Mouse (Mus musculus): ENCODE measurements around the gene Ccdc144b.

Ccdc144b gene

DNA sequence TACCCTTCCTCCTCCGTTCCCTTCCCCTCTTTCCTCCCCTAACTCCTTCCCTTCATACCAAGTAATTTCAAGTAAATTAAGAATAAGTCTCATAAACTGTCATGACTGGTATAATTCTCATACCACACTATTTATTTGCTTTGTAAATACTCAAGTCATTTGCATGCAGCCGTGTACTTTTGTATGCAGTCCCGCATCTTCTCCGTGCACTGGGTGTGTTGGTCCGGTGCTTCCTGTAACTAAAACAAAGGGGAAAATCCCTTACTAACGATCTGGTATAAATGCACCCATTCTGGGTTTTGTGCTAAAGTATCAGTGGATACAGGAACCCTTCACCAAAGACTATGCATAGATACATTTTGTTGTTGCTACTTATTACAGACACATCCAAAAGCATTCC lies 27.6 kb downstream of the Ccdc144b start:
- DNase-seq = no peak

DNA sequence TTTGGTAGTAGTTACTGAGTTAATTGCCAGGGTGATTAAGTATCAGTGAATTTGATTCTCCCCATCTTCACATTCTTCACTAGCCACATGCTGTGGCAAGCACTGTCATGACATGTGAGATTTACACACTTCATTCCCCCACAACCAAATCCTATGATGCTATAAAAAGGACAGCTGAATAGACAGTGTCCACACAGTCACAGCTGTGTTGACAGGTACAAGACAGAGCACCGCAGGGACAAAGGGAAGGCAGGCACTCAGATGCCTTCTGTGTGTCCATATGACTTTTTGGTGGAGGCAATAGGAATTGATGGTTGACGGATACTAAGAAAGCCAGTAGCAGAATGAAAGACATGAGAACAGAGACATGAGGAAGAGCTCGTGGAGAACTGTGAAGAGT lies 42.1 kb downstream of the Ccdc144b start:
- DNase-seq = no peak

DNA sequence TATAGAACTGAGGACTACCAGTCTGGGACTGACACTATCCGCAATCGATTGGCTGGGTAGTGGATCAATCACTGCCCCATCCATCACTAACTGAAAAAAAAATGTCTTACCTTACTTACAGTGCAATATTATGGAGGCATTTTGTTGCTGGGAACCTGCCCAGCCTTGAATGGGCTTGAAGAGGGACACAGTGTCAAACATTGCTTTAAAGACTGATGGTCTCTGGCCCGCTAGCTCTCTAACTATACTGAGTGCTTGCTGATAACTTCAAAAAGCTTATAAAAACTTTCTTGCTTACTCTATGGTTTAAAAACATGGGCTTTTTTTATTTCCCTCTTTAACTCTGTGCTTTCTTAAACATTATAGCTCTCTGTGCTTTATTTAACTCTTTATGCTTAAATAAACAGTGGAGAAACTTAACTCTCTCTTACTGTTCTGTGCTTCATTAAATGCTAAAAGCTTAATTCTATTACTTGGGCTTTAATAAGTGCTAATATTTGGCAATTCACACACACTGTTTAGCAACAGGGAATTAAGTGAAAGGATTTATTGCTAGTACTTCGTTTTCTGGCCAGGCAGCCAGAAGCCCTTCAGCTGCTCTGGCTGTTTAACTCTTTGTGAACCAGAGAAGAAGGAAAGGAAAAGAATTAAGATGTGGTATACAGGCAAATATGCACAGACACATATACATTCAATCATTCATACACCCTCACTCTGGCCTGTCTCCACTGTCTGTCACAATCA lies 44.8 kb downstream of the Ccdc144b start:
- no peak for DNase-seq

DNA sequence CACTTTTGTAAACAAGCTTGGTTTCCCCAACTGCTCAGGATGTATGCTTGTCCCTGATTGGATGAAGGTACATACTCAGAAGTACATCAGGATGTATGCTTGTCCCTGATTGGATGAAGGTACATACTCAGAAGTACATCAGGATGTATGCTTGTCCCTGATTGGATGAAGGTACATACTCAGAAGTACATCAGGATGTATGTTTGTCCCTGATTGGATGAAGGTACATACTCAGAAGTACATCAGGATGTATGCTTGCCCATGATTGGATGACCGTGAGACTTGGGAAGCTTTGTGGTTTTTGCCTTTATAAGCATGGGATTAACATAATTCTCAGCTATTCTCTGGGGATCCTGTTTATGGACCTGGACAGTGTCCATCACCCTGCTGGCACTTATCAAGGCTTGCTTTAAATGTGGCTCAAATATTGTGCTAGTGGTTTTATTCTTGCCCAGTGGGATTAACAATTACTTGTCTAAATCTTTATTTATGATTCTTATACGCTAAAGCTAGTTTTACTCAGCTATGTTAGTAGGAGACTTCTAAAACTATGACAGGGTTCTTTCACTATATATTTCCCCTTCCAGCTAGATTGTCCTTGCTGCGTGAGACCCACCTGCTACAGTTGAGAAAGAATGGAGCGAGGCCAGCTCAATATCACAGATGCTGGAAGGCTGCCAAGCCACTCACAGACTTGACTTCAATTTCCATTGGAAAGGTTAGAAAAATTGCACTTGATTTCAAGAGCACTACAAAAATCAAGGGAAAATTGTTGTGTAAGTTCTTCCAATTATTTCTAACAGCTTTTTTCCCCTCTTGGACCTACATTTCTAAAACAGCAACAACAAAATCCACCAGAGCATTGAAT lies 49.1 kb downstream of the Ccdc144b start:
- DNase-seq = no peak

DNA sequence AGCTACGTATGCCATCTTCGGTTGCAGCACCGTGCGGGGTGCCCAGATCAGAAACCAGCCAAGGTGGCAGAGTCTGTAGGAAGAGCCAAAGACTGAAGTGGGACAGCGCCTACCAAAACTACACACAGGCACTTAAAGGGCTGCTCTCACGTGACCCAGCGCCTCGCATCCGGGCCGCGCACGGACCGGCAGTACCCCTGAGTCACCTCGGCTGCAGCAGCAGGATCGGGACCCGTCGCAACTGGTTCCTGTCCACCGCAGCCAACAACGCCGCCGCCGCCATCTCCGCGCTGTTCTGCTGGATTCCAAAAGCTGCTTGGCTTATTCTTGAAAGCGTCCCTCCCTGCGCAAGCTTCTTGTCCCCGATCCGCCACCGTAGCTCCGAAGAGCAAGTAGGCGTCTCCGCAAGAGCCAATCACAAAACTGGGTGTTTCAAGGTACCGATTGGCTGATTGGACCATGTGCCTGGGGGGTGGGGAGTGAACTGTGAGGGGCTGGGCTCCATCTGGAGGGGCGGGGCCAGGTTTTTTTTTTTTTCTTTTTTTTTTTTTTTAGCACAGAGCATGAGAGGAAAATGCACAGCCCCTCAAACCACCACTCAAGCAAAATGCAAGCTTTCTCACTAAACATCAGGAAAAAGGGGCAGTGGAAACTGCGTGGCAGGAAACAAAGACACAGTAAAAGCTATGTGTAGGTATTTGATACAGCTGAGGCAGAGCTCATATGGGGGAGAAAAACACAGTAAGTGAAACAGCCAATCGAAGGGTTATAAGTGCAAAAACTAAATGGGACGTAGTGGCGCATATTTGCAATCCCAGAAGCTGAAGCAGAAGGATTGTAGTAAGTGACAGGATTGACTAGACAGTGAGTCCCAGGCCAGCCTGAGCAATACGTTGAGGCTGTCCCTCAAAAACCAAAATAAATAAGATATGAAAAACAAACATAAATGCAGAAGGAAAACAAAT lies 52.8 kb downstream of the Ccdc144b start, which contains the start of gene Mccc1:
TSS of gene Mccc1 (minus strand) at position 404 of the 965 bp plus-strand sequence.
- DNase-seq = peak; percentile 84 to 93

DNA sequence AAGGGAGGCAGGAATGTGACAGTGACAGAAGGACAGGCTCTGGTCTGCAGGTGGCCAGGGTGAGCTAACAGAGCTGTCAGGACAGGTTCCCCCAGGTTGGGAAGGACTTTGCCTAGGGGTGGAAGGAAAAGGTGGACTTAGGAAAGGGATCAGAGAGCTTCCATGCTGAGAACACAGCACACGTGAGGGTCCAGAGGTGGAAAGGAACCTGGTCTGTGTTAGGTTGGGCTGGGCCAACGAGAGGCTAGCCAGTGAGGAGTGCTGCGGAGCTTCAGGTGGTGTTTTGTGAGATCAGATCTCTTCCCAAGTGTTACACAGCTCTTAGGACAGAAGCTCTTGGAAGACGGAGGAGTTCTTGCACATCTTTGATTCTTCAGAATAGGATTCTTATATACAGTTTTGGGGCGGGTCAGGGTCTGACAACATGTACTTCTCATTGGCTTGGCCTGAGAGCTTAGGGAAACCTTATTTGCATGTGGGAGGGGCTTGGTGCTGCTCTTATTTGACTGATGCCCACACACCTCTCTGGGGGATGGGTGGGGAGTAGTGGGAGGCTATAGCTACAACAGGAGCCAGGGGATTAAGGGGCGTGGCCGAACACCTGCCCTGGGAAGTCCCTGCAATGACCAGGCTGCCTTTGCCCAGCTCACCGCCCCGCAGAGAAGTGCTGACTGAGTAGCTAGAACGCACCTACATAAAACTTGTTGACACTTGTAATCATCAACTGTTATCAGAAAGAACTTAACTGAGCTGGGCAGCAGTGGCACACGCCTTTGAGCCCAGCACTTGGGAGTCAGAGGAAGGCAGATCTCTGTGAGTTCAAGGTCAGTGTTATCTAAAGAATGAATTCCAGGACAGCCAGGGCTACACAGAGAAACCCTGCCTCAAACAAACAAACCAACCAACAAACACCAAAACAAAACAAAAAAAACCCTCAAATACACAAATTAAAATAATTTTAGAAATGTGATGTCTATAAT lies 58.5 kb downstream of the Ccdc144b start:
- DNase-seq = no peak

DNA sequence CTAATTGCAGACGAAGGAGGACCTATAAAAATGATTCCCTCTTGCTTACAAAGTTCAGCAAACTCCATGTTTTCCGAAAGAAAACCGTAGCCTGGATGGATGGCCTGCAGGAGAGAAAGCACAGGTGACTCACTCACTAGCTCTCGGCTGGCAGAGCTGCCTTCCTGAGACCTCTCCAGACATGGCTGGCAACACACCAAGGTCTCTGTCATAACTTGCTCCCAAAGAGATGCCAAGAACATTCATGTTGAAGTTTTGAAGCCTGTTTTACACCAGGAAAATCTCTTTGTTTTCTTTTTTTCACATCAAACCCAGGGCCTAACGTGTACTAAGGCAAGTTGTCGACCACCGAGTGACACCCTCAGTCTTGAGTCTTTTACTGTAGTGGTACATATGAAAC lies 62.6 kb downstream of the Ccdc144b start:
- no peak for DNase-seq

DNA sequence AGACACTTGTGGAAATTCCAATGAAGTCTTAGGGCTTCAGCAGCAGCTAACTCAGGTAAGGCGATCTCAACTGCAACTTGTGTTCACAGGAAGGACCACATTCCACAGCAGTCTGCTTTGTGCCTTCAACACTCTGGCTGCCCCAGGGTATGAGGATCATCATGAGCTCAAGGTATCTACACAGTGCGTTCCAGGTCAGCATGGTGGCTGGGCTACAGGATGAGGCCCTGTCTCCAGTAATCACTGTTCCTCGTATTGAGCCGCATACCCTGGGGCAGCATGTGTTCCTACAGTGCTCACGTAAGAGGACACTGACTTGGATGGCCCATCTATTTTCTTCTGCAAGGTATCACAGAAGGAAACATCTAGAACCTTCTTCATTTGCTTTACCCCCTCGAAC lies 65.3 kb downstream of the Ccdc144b start:
- no peak for DNase-seq

DNA sequence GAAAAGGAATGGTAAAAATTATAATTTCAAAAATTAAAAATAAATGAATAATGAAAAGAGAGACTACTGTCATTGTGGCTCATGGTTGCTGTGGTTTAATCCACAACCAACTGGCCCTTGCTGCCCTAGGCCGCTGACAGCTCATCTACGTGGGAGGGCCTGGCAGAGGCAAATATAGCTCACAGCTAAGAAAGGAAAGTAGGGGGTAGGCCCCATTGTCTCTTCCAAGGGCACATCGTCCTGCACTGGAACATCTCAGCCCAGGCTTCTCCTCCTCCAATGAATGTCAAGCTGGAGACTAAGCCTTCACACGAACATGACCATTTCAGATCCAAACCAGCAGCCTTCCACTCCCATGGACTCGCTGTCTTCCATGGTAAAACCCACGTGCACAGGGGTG lies 67.1 kb downstream of the Ccdc144b start:
- no peak for DNase-seq

DNA sequence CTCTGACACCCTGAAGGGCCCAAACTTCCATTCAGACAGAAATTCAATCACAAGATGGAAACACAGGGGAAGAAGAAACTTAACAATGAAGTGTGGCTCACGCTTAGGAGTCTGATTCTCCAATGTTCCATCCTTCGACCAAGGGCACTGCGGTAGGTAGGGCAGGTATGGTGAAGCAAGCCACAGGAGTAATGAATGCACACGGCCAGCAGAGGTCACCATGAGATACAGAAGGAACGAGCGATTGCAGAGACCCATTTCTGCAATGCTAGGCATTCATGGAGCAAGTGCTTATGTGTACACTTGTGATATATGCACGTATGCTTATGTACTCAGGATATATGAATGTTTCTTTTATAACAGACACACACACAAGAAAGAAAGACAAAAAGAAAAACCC lies 79.8 kb downstream of the Ccdc144b start:
- DNase-seq = peak; percentile 9 to 18

DNA sequence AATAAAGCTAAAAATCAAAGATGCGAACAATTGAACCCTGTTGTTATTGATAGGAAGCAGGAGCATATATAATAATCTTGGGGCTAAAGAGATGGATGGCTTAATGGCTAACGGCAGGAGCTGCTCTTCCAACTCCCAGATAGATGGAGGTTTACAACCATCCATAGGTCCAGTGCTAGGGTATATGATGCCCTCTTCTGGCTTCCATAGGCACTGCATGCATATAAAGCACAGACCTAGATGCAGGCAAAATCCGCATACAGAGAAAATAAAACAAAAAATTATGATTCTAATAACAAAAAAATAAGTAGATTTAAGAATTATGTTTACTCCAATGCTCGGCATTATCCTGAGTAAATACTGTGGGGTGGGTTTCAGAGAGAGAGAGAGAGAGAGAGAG lies 80.4 kb downstream of the Ccdc144b start:
- no peak for DNase-seq

DNA sequence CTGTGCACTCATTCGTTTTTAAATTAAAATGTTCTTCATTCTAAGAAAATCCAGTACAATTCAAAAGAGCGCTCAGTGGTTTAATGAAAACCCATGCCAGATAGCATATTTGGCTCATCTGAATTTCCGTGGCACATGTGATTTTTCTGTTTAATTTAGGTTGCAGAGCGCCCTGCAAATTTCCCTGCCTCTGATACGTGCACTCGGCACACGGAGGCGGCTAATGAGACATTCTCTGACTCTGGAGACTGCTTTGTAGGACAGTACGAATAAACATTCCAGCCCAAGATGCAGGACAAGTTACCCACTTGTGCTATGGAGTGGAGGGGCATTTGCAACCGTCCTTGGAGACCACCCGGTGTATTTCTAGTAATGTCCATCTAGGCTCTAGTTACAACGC lies 82.2 kb downstream of the Ccdc144b start:
- DNase-seq = no peak

DNA sequence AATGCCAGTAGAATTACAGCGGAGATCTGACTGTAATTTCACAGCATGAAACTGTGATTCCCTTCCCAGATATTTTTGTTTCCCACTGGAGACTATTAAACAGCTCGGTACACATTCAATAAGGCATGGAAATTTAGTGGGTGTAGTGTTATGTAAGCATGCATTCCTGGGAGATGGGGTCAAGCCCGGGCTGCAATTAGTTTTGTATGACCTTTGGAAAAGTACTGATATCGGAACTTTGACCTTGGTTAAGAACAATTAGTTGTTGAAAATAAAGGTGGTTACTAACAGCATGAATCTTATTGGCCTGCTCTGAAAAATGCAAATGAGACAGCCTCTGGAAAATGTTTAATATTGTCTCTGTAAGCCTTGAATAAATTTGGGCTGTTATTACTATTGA lies 82.9 kb downstream of the Ccdc144b start:
- DNase-seq = no peak

DNA sequence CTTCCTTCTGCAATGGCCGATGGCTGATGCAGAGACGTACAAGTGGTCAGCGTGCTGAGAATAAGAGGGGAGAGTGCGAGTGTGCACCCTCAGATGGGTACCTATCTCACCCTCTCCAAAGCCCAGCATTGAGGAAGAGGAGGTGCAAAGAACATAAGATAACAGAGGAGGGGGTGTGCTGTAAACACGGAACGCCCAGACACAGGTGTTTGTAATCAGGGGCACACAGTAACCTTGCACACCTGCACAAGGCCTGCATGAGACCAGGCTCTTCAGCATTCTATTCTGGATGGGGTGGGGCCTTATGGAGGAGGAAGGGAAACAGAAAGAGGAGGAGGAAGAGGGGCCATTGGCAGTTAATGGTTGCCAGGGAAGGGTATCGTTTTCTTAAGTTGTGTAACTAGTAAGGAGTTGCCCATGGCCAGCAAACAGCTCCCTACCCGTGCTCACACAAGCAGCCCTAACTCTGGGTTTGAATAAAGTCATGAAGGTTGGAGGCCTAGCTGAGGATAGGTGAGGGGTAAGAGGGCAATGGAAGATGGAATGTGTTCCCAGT lies 85.9 kb downstream of the Ccdc144b start:
- no peak for DNase-seq

DNA sequence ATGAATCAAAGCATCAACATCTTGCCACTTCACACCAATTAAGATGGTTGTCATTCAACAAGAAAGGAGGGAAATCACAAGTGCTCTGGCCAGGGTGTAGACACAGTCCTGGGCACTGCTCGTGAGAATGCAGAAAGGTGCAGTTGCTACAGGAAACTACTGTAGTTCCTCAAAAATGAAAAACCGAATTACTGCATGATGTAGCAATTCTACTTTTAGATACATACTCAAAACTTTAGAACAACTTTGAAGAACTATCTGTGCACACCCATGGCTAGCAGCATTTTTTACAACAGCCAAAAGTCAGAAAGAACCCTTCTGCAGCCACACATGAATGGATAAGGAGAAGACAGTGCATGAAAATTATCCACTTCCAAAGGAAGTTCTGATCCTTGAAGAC lies 86.9 kb downstream of the Ccdc144b start:
- no peak for DNase-seq

DNA sequence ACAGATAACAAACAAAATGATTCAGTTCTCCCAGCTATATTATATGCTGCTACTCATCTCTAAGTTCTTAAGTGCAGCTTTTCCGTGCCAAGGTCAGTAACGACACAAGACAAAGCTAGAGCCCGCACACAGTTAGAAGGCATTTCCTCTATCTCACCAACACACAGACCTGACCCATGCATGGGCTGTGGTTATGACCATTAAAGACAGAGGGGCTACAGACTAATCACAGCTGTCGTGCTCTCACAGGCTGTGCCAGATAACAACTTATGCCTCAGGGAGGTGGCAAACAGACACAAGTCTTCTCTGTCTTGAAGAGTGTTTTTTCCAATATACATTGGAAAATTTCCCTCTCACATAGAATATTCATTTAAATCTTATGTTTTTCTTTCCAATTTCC lies 88.4 kb downstream of the Ccdc144b start:
- no peak for DNase-seq

DNA sequence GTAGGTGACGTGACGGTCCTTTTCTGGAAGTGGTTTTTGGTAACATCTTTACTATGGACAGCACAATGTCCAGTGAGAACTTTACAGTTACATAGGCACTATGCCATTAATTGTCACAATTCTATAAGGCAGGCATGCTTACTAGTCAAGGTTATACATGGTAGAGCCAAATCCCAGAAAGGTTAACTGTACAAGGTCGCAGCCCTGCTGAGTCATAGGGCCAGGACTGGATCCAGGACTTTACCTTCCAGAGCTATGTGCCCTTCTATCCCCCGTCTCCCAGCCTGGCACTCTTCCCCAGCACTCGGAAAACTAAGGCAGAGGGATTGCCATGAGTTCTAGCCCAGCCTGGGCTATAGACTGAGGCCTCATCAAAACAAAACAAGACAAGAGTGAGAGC lies 89.4 kb downstream of the Ccdc144b start:
- DNase-seq = no peak

DNA sequence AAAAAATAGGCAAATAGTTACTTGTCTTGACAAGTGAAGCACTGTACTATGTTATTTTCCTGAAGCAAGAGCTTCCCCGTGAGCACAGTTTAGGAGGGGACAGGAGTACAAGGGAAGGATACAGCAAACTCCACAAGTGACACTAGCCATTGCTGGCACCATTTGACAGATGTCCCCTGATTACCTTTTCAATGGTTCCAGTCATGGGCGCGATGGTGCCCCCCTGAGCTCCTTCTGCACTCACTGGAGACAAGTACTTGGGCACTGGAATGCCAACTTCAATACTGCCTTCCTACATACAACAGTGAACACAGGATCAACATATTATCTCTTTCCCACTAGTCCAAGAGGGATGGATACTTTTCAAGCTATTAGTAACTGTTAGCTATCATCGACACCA lies 89.9 kb downstream of the Ccdc144b start:
- no peak for DNase-seq

DNA sequence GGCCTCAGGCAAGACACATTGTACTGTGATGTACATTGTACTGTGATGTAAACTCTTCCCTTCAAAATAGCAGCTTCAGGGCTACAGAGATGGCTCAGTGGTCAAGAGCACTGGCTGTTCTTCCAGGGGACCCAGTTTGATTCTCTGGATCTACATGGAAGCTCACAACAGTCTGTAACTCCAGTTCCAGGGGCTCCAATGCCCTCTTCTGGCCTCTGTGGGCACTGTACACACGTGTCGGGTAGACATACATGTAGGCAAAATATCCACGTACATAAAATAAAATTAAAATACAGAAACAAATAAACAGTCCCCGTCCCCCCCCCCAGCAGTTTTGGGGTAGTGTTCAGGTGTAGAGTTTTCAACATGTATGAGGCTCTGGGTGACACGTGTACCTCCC lies 90.4 kb downstream of the Ccdc144b start:
- no peak for DNase-seq

Data from thymus, adult 18-20 months (tissue).